Mouse (Mus musculus): Measurements from ENCODE around the gene Olfr305. TPM values are rescaled to one million over a fixed set of nuclear protein-coding genes. Genes with fewer than 3 reads are reported as not detected.
"Not testable (repeated sequence)": the region's sequence is repeated elsewhere in the genome, so short reads cannot be mapped to it uniquely, and the experiment has no call there.

Olfr305 gene
- not detected for polyA plus RNA-seq (2012; fragmentation: generic; extraction: Trizol)

- H3K27me3 ChIP-seq (ENCODE audit: control insufficient read depth, insufficient read depth, insufficient read length), result no peaks in the 10 kb centered on the region
- H3ac ChIP-seq (ENCODE audit: control insufficient read depth, insufficient read length), result no peak within 1 kb of the TSS
- TF ChIP-seq MYOD1 (IDR thresholded peaks at IDR 0.05; ENCODE audit: control insufficient read depth in 1 of 3, insufficient read length in 2 of 3, low read depth in 2 of 3) (no peak), E2F4 (IDR thresholded peaks at IDR 0.05; ENCODE audit: insufficient read depth) (no peak), CEBPB (IDR thresholded peaks at IDR 0.05; ENCODE audit: insufficient read depth, poor library complexity, severe bottlenecking) (no peak), USF1 (IDR thresholded peaks at IDR 0.05; ENCODE audit: low read depth) (no peak), MAX (IDR thresholded peaks at IDR 0.05; ENCODE audit: low read depth) (no peak), MYOG (IDR thresholded peaks at IDR 0.05; ENCODE audit: control insufficient read depth in 1 of 3, insufficient read depth in 1 of 3, insufficient read length in 2 of 3, low read depth in 2 of 3) (no peak), REST (IDR thresholded peaks at IDR 0.05; ENCODE audit: insufficient read depth, insufficient read length) (no peak), POLR2AphosphoS2 (IDR thresholded peaks at IDR 0.05; ENCODE audit: insufficient read length, low read depth) (no peak)
- H3K4me3 ChIP-seq, result no peak within 1 kb of the TSS
- H3K4me2 ChIP-seq (ENCODE audit: low read depth), result no peak within 1 kb of the TSS
- H3K36me3 ChIP-seq (ENCODE audit: control insufficient read depth, insufficient read depth), result no peaks in the 10 kb centered on the region
- no peaks in the 10 kb centered on the region for H3K79me2 ChIP-seq (ENCODE audit: control insufficient read depth, insufficient read depth)
Observed at GRCm38 (mm10) chr7:86366828-86367227, at the start of gene Olfr305. Gene Olfr305, minus strand, starts transcription at chr7:86366928.

GRCm38 (mm10) chr7:86403546-86403945, 36.8 kb upstream of the Olfr305 start, which contains the start of gene Olfr301:
Gene Olfr301, plus strand, starts transcription at chr7:86403846.
- no peaks in the 10 kb centered on the region for H3K79me2 ChIP-seq (ENCODE audit: control insufficient read depth, insufficient read depth)
- no peaks in the 10 kb centered on the region for H3K27me3 ChIP-seq (ENCODE audit: control insufficient read depth, insufficient read depth, insufficient read length)
- H3K4me2 ChIP-seq (ENCODE audit: low read depth), result no peak within 1 kb of the TSS
- H3ac ChIP-seq (ENCODE audit: control insufficient read depth, insufficient read length), result no peak within 1 kb of the TSS
- no peaks in the 10 kb centered on the region for H3K36me3 ChIP-seq (ENCODE audit: control insufficient read depth, insufficient read depth)
- H3K4me3 ChIP-seq, result no peak within 1 kb of the TSS
- TF ChIP-seq MAX (IDR thresholded peaks at IDR 0.05; ENCODE audit: low read depth), result no peak
- TF ChIP-seq TCF12 (IDR thresholded peaks at IDR 0.05; ENCODE audit: insufficient read depth, poor library complexity, severe bottlenecking), result no peak
- no peak for TF ChIP-seq POLR2A (IDR thresholded peaks at IDR 0.05; ENCODE audit: insufficient read length, low read depth)
- TF ChIP-seq TCF3 (IDR thresholded peaks at IDR 0.05; ENCODE audit: insufficient read length, low read depth), result no peak
- no peak for TF ChIP-seq CEBPB (IDR thresholded peaks at IDR 0.05; ENCODE audit: insufficient read depth, poor library complexity, severe bottlenecking)
- no peak for TF ChIP-seq USF1 (IDR thresholded peaks at IDR 0.05; ENCODE audit: low read depth)
- no peak for TF ChIP-seq MYOG (IDR thresholded peaks at IDR 0.05; ENCODE audit: control insufficient read depth in 1 of 3, insufficient read depth in 1 of 3, insufficient read length in 2 of 3, low read depth in 2 of 3)
- TF ChIP-seq MYOD1 (IDR thresholded peaks at IDR 0.05; ENCODE audit: control insufficient read depth in 1 of 3, insufficient read length in 2 of 3, low read depth in 2 of 3), result no peak
- TF ChIP-seq E2F4 (IDR thresholded peaks at IDR 0.05; ENCODE audit: insufficient read depth), result no peak
- no peak for TF ChIP-seq SRF (IDR thresholded peaks at IDR 0.05; ENCODE audit: control insufficient read depth, insufficient read length, low read depth)
- TF ChIP-seq REST (IDR thresholded peaks at IDR 0.05; ENCODE audit: insufficient read depth, insufficient read length), result no peak
- no peak for TF ChIP-seq POLR2AphosphoS2 (IDR thresholded peaks at IDR 0.05; ENCODE audit: insufficient read length, low read depth)

GRCm38 (mm10) chr7:86397689-86398088, 31.0 kb upstream of the Olfr305 start, which contains the start of gene Olfr303:
Gene Olfr303, minus strand, starts transcription at chr7:86397789.
- H3K4me3 ChIP-seq, result no peak within 1 kb of the TSS
- no peak within 1 kb of the TSS for H3ac ChIP-seq (ENCODE audit: control insufficient read depth, insufficient read length)
- TF ChIP-seq E2F4 (IDR thresholded peaks at IDR 0.05; ENCODE audit: insufficient read depth), result no peak
- TF ChIP-seq POLR2AphosphoS2 (IDR thresholded peaks at IDR 0.05; ENCODE audit: insufficient read length, low read depth), result no peak
- no peak for TF ChIP-seq TCF12 (IDR thresholded peaks at IDR 0.05; ENCODE audit: insufficient read depth, poor library complexity, severe bottlenecking)
- no peaks in the 10 kb centered on the region for H3K27me3 ChIP-seq (ENCODE audit: control insufficient read depth, insufficient read depth, insufficient read length)
- no peaks in the 10 kb centered on the region for H3K79me2 ChIP-seq (ENCODE audit: control insufficient read depth, insufficient read depth)
- no peaks in the 10 kb centered on the region for H3K36me3 ChIP-seq (ENCODE audit: control insufficient read depth, insufficient read depth)
- H3K4me2 ChIP-seq (ENCODE audit: low read depth), result no peak within 1 kb of the TSS

- H3ac ChIP-seq (ENCODE audit: control insufficient read depth, insufficient read length), result no peak within 1 kb of the TSS
- no peak within 1 kb of the TSS for H3K4me2 ChIP-seq (ENCODE audit: low read depth)
- H3K27me3 ChIP-seq (ENCODE audit: control insufficient read depth, insufficient read depth, insufficient read length), result no peaks in the 10 kb centered on the region
- no peaks in the 10 kb centered on the region for H3K79me2 ChIP-seq (ENCODE audit: control insufficient read depth, insufficient read depth)
- H3K36me3 ChIP-seq (ENCODE audit: control insufficient read depth, insufficient read depth), result no peaks in the 10 kb centered on the region
- no peak within 1 kb of the TSS for H3K4me3 ChIP-seq
- no peak for TF ChIP-seq MYOG (IDR thresholded peaks at IDR 0.05; ENCODE audit: control insufficient read depth in 1 of 3, insufficient read depth in 1 of 3, insufficient read length in 2 of 3, low read depth in 2 of 3)
- TF ChIP-seq USF1 (IDR thresholded peaks at IDR 0.05; ENCODE audit: low read depth), result no peak
- no peak for TF ChIP-seq REST (IDR thresholded peaks at IDR 0.05; ENCODE audit: insufficient read depth, insufficient read length)
- no peak for TF ChIP-seq SRF (IDR thresholded peaks at IDR 0.05; ENCODE audit: control insufficient read depth, insufficient read length, low read depth)
- no peak for TF ChIP-seq TCF3 (IDR thresholded peaks at IDR 0.05; ENCODE audit: insufficient read length, low read depth)
- no peak for TF ChIP-seq E2F4 (IDR thresholded peaks at IDR 0.05; ENCODE audit: insufficient read depth)
- TF ChIP-seq MAX (IDR thresholded peaks at IDR 0.05; ENCODE audit: low read depth), result no peak
- no peak for TF ChIP-seq MYOD1 (IDR thresholded peaks at IDR 0.05; ENCODE audit: control insufficient read depth in 1 of 3, insufficient read length in 2 of 3, low read depth in 2 of 3)
- no peak for TF ChIP-seq POLR2AphosphoS2 (IDR thresholded peaks at IDR 0.05; ENCODE audit: insufficient read length, low read depth)
- TF ChIP-seq POLR2A (IDR thresholded peaks at IDR 0.05; ENCODE audit: insufficient read length, low read depth), result no peak
- no peak for TF ChIP-seq CEBPB (IDR thresholded peaks at IDR 0.05; ENCODE audit: insufficient read depth, poor library complexity, severe bottlenecking)
- TF ChIP-seq TCF12 (IDR thresholded peaks at IDR 0.05; ENCODE audit: insufficient read depth, poor library complexity, severe bottlenecking), result no peak
Observed at GRCm38 (mm10) chr7:86386558-86386957, 19.8 kb upstream of the Olfr305 start, which contains the start of gene Olfr304. Gene Olfr304, minus strand, starts transcription at chr7:86386658.

DNA sequence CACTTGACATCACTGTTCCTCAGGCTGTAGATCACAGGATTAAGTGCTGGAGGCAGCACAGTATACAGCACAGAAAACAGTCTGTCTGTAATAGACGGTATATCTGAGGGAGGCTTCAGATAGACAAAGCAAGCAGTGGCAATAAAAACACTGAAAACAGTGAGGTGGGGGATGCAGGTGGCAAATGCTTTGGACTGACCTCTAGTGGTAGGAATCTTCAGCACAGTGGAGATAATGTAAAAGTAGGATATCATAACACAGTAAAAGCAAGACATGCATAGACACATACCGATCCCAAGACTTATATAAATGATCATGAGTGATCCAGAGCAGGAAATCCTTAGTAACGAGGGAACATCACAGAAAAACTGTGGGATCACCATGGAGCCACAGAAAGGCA, 19.0 kb upstream of the Olfr305 start:
- Histone ChIP-seq H3K4me2 (ENCODE audit: low read depth) (no peak overlapping the region), H3K36me3 (ENCODE audit: control insufficient read depth, insufficient read depth) (no peaks in the 10 kb centered on the region), H3K27me3 (ENCODE audit: control insufficient read depth, insufficient read depth, insufficient read length) (no peaks in the 10 kb centered on the region), H3K79me2 (ENCODE audit: control insufficient read depth, insufficient read depth) (no peaks in the 10 kb centered on the region), H3ac (ENCODE audit: control insufficient read depth, insufficient read length) (no peak overlapping the region), H3K4me3 (no peak overlapping the region)
- TF ChIP-seq MYOG (IDR thresholded peaks at IDR 0.05; ENCODE audit: control insufficient read depth in 1 of 3, insufficient read depth in 1 of 3, insufficient read length in 2 of 3, low read depth in 2 of 3), result no peak
- no peak for TF ChIP-seq POLR2AphosphoS2 (IDR thresholded peaks at IDR 0.05; ENCODE audit: insufficient read length, low read depth)
- no peak for TF ChIP-seq TCF12 (IDR thresholded peaks at IDR 0.05; ENCODE audit: insufficient read depth, poor library complexity, severe bottlenecking)
- no peak for TF ChIP-seq E2F4 (IDR thresholded peaks at IDR 0.05; ENCODE audit: insufficient read depth)
- TF ChIP-seq SRF (IDR thresholded peaks at IDR 0.05; ENCODE audit: control insufficient read depth, insufficient read length, low read depth), result no peak
- TF ChIP-seq REST (IDR thresholded peaks at IDR 0.05; ENCODE audit: insufficient read depth, insufficient read length), result no peak

DNA sequence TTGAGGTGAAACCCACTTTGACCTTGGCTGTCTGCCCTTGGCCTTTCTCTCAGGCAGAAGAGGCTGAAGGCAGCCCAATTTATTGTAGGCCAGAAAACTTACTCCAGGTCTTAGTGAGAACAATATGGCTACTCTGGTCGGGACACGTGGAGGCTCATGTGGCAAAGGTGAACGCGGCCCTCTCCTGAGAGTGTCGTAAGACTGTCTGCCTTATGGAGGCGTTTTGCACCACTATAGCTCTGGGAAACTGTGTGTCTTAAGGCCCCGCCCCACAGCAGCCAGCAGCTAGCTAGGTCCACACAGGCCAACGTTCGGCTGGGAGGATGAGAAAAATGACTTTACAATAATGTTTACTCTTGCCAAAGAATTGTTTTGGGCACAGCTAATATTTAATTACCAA, 20.4 kb downstream of the Olfr305 start:
- not testable (repeated sequence) for H3ac ChIP-seq (ENCODE audit: control insufficient read depth, insufficient read length); H3K4me3 ChIP-seq; H3K79me2 ChIP-seq (ENCODE audit: control insufficient read depth, insufficient read depth); H3K36me3 ChIP-seq (ENCODE audit: control insufficient read depth, insufficient read depth); H3K27me3 ChIP-seq (ENCODE audit: control insufficient read depth, insufficient read depth, insufficient read length); H3K4me2 ChIP-seq (ENCODE audit: low read depth)

Measured in myocyte (in vitro differentiated cells).